Mouse (Mus musculus) hindbrain, postnatal 0 days (tissue): ENCODE measurements around the gene Rasgef1b. TPM values are rescaled to one million over a fixed set of nuclear protein-coding genes. Genes with fewer than 3 reads are reported as not detected.
A peak's percentile ranks its signal among the peaks of the same experiment; 100 is the strongest.

Source experiments
- ATAC-seq: fragments of 200-750 bp; cut with Nextera tagmentation; 2 replicates; pipeline ENCODE4 v1.8.0; 2017; ENCODE audit warnings: mild to moderate bottlenecking, moderate TSS enrichment, moderate library complexity
- DNase-seq: peaks from one replicate; pipeline ENCODE4 v3.0.0-alpha.2; 2015; ENCODE audit warnings: low spot score
- H3K27ac ChIP-seq: fragments of 300-500 bp; sonication (generic); 2 replicates; pipeline ENCODE4 v1.5.1; 2014; ENCODE audit warnings: mild to moderate bottlenecking
- H3K27me3 ChIP-seq: fragments of 300-500 bp; sonication (generic); 2 replicates; pipeline ENCODE4 v1.6.1; 2014; ENCODE audit warnings: low read length, mixed read lengths; ENCODE audit not compliant: insufficient read depth
- H3K36me3 ChIP-seq: fragments of 300-500 bp; sonication (generic); 2 replicates; pipeline ENCODE4 v1.6.1; 2014; ENCODE audit warnings: low read length, mixed read lengths; ENCODE audit not compliant: insufficient read depth
- H3K4me1 ChIP-seq: fragments of 300-500 bp; sonication (generic); 2 replicates; pipeline ENCODE4 v1.6.1; 2014; ENCODE audit warnings: antibody characterized with exemption, low read length, mixed read lengths; ENCODE audit not compliant: insufficient read depth
- H3K4me2 ChIP-seq: fragments of 300-500 bp; sonication (generic); 2 replicates; pipeline ENCODE4 v1.6.1; 2014; ENCODE audit warnings: low read depth, mild to moderate bottlenecking, low read length, moderate library complexity, mixed read lengths
- H3K4me3 ChIP-seq: fragments of 300-500 bp; sonication (generic); 2 replicates; pipeline ENCODE4 v1.5.1; 2014; ENCODE audit warnings: low read length
- H3K9ac ChIP-seq: fragments of 300-500 bp; sonication (generic); replicated peaks from 2 replicates; pipeline ENCODE4 v1.6.1; 2014; ENCODE audit warnings: mild to moderate bottlenecking, low read length, moderate library complexity, mixed read lengths
- H3K9me3 ChIP-seq: fragments of 300-500 bp; sonication (generic); 2 replicates; pipeline ENCODE4 v1.6.1; 2016; ENCODE audit warnings: low read length, mixed read lengths
- CTCF ChIP-seq: IDR thresholded peaks from 2 replicates; pipeline ENCODE4 v1.5.1; 2016; ENCODE audit warnings: antibody characterized with exemption, control low read depth, low read depth
- WGBS: fragments of 180-500 bp; shearing (Covaris S2); extraction: QIAGEN DNeasy Blood & Tissue Kit; methylation state at CpG from one replicate; pipeline ENCODE4 v1.1.7; 2014; 5-methylcytosine and 5-hydroxymethylcytosine counted together
- polyA plus RNA-seq: library from polyadenylated mRNA; unstranded; fragments of >200 nt; fragmentation: Nextera tagmentation; extraction: Ambion mirVana; gene quantifications from 2 replicates; pipeline ENCODE4 v1.2.1, GENCODE M21; 2015
- total RNA-seq: library from RNA; depleted of rRNA; stranded (reverse); fragments of >200 nt; gene quantifications from 2 replicates; pipeline ENCODE4 v1.2.3, GENCODE M21; 2014

Rasgef1b gene
- total and polyA plus RNA-seq, 2 experiments from 2014 or later, result 32.0 to 39.9 TPM

DNA sequence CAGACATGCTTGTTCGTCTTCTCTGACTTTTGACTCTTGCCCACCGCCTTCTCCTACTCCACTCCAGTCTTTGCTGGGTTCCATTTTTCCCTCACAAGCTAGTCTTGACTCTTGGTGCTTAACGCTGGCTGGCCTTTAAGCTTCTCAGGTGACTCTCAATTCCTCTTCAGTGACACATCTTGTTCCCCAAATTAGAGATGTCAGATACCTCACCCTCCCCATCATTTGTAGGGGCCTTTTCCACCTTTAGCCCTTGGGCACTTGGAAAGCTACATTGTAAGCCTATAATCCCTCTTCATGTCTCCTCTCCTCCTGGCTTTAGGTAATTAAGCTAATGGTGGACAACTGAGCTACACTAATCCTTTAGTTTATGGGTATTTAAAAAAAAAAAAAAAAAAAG lies 338.6 kb downstream of the Rasgef1b start:
- H3K9me3 ChIP-seq, result no peaks in the 10 kb centered on the region
- no peaks in the 10 kb centered on the region for H3K36me3 ChIP-seq
- H3K4me3 ChIP-seq, result no peak overlapping the region
- ATAC-seq (no peak), DNase-seq (no peak)
- no peaks in the 10 kb centered on the region for H3K4me1 ChIP-seq
- H3K27ac ChIP-seq, result no peak overlapping the region
- H3K4me2 ChIP-seq, result no peak overlapping the region
- H3K9ac ChIP-seq, result no peak overlapping the region
- 89% methylated on average over 3 of the region's 3 CpGs for WGBS
- H3K27me3 ChIP-seq, result no peaks in the 10 kb centered on the region
- TF ChIP-seq CTCF, result no peak

DNA sequence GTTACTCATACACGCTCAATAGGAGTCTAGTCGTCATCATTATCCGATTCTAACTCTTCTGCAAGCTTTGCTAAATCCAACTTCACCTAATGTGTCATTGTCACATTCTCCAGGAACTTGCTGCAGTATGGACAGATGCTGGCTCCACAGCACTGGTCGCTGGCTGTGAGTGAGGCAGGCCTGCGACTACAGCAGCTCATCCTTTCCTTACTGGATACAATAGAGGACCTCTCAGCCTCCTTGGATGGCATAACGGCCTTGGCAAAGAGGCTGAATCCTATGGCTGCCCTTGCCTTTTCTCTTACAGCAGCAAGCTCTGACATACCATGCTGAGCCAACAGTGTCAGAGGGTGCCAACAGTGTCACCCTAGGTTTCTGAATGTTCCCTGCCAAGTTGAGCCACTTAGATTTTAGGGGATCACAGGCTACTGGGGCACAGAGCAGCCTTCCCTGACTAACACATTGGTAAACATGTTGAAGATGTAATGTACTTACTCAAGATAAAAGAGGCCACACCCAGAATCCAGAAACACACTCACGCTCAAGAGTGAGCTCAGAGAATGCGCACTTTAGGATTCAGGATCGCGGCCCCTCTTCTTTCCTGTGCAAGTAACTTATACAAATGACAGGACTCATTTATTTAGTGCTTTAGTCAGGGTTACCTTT lies 340.1 kb downstream of the Rasgef1b start:
- DNase-seq, result no peak
- Histone ChIP-seq H3K4me1 (no peaks in the 10 kb centered on the region), H3K9ac (no peak overlapping the region), H3K27ac (no peak overlapping the region), H3K27me3 (no peaks in the 10 kb centered on the region), H3K4me2 (no peak overlapping the region), H3K4me3 (no peak overlapping the region), H3K36me3 (no peaks in the 10 kb centered on the region), H3K9me3 (no peaks in the 10 kb centered on the region)
- no peak for ATAC-seq
- no peak for TF ChIP-seq CTCF
- 71% methylated on average over 10 of the region's 10 CpGs for WGBS

DNA sequence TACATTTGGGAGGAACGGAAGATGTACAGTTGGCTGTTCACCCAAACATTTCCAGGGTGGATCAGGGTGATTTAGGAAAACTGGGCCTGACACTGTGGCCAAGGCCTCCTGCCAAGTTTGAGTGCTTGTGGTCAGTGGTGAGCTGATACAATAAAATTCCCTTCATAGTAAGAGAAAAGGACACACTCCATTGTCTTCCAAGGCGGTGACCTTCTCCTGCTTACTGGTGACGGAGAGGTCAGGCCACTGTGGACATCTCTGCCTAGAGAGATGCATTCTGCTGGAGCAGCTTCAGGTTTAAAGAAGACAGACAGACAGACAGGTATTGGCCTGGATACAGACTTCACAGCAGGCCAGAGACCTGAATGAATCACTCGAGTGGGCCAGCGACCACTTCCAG lies 340.7 kb downstream of the Rasgef1b start:
- no peak for DNase-seq
- WGBS, result 53% methylated on average over 5 of the region's 5 CpGs
- Histone ChIP-seq H3K4me1 (no peaks in the 10 kb centered on the region), H3K27ac (no peak overlapping the region), H3K36me3 (no peaks in the 10 kb centered on the region), H3K27me3 (no peaks in the 10 kb centered on the region), H3K9ac (no peak overlapping the region), H3K9me3 (no peaks in the 10 kb centered on the region), H3K4me2 (no peak overlapping the region), H3K4me3 (no peak overlapping the region)
- ATAC-seq, result no peak
- no peak for TF ChIP-seq CTCF

DNA sequence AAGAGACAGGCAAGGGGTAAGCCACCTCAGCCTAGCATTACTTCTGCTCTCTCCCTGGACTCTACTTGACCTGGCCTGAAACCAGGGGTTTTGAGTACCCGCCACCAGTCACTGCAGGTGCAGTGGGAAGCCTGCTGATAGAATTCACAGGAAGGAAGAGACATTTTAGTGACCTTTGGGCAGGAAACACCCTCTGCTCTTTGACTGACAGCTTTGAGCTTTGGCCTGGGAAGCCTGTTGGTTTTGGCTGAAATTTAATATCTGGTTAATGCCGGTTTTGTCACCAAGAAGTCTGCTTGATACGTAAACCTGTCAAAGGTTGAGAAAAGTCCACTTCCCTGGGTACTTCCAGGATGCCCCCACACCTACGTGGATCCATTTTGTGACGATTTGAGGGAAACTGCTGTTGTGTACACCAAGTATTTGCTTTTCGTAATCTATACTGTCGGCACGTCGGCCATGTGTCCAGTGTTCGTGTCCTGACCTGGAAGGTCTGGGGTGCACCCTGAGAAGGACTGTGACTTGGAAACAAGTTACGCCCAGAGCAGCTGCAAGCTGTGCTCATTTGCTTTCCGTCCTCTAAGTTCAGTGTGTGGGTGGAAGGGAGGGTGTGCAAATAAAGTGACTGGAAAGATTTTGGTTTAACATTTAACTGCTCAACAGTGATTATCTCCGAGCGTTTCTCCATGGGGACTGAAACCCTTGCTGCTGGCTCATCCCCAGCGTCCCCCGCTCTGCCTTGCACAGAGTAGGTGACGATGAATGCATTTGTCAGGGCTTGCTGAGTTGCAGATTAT lies 341.5 kb downstream of the Rasgef1b start:
- DNase-seq (no peak), ATAC-seq (no peak)
- Histone ChIP-seq H3K9me3 (no peaks in the 10 kb centered on the region), H3K27ac (no peak overlapping the region), H3K9ac (no peak overlapping the region), H3K27me3 (no peaks in the 10 kb centered on the region), H3K36me3 (no peaks in the 10 kb centered on the region), H3K4me1 (no peaks in the 10 kb centered on the region), H3K4me2 (no peak overlapping the region), H3K4me3 (no peak overlapping the region)
- no peak for TF ChIP-seq CTCF
- WGBS, result 67% methylated on average over 17 of the region's 17 CpGs

DNA sequence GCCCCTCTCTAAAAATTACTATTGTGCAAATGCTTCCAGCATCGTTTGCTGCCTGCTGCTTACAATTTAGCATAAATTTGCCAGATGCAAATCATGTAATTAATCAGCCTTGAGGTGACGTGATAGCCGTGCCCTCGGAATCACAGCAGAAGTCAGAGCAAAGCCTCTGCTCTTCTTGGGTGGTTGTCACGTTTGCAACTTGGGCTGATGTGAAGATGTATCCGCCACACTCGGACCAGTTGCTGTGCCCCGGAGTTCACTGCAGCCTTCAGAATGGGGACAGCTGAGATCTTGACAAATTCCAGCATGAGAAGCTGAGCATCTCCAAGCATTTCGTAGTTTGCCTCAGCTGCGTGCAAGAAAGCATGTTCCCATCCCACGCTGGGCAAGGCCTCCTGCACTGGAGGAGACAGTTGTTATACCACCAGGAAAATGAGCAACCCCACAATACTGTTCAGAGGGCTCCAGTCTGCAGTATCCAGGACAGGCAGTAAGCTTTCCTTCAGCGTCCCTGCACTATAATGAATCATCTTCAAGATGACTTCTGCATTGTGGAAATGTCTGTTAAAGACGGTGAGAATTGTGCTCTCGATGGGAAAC lies 342.5 kb downstream of the Rasgef1b start:
- Histone ChIP-seq H3K4me2 (no peak overlapping the region), H3K9ac (no peak overlapping the region), H3K27ac (peak overlapping the region; percentile 20; the same call in 1 of the 2 replicates), H3K4me3 (no peak overlapping the region), H3K36me3 (no peaks in the 10 kb centered on the region), H3K27me3 (no peaks in the 10 kb centered on the region), H3K4me1 (no peaks in the 10 kb centered on the region), H3K9me3 (no peaks in the 10 kb centered on the region)
- whole genome bisulfite sequencing, result 29% methylated on average over 14 of the region's 14 CpGs
- no peak for ATAC-seq
- TF ChIP-seq CTCF, result no peak
- DNase-seq, result no peak

DNA sequence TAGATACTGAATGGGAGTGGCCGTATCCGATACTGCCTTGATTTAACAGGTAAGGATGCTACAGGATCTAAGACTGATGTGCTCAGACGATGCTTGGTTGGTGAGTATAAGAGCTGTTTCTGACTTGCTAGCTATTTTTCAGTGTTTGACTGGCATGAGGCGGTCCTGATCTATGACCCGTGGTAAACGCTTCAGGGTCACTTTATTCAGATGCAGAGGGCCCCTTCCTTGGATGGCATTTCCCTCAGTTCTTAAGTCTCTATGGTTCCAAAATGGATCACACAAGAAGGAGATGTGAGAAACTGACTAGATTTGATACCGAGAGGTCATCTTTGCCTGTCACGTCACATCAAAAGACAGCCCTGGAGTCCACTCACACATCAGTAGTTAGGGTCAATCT lies 343.1 kb downstream of the Rasgef1b start:
- Histone ChIP-seq H3K4me2 (no peak overlapping the region), H3K27me3 (no peaks in the 10 kb centered on the region)

More for the DNA sequence above, 343.1 kb downstream of the Rasgef1b start:
- Histone ChIP-seq H3K4me1 (no peaks in the 10 kb centered on the region), H3K4me3 (no peak overlapping the region), H3K27ac (no peak overlapping the region), H3K9me3 (no peaks in the 10 kb centered on the region), H3K36me3 (no peaks in the 10 kb centered on the region), H3K9ac (no peak overlapping the region)
- TF ChIP-seq CTCF, result no peak
- ATAC-seq (no peak), DNase-seq (no peak)
- WGBS, result 45% methylated on average over 8 of the region's 8 CpGs
